In the genomic region with DNA sequence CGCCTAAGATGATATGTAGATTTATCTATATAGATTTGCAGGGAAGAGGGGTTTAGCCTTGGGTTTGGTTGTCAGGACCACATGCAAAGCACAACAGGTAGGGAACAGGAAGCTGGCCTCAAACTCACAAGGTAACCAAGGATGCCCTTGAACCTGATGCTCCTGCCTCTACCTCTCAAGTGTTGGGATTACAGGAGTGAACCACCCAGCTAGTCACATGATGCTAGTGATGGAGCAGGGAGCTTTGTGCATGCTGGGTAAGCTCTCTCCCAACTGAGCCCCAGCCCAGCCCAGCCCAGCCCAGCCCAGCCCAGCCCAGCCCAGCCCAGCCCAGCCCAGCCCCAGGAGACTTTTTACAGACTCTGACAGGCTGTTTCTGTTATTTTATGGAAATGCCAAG, we compare ENCODE assay signal across 17 mouse cellular contexts.
"Had no signal": no experiment of that assay in that cellular context is flagged by ENCODE, and none has a peak within 500 bp of the region (broad histone marks: within the 10 kb centered on the region; RNA-seq: fewer than 3 reads in every experiment).

No protein-coding gene starts in this region.

- DNase-seq: liver, postnatal 0 days; lung, adult 2 months; lung, postnatal 14 days; lung, postnatal 36 days; right cerebral cortex, postnatal 14 days; thymus, adult 2 months; thymus, postnatal 25 days; thymus, postnatal 4 days had no signal

- H3K4me2 ChIP-seq: liver, embryonic 15.5 days; lung, embryonic 15.5 days; midbrain, embryonic 11.5 days; midbrain, embryonic 13.5 days; midbrain, embryonic 15.5 days; neural tube, embryonic 13.5 days; neural tube, embryonic 15.5 days; stomach, embryonic 15.5 days had no signal

- H3K36me3 ChIP-seq: liver, embryonic 15.5 days; lung, embryonic 15.5 days; midbrain, embryonic 13.5 days; midbrain, embryonic 15.5 days; neural tube, embryonic 13.5 days; neural tube, embryonic 15.5 days; stomach, embryonic 15.5 days had no signal

- H3K4me3 ChIP-seq: liver, embryonic 15.5 days; lung, embryonic 15.5 days; megakaryocyte, embryonic 14.5 days; midbrain, embryonic 13.5 days; midbrain, embryonic 15.5 days; neural tube, embryonic 13.5 days; neural tube, embryonic 15.5 days; stomach, embryonic 15.5 days had no signal
